In genomic region chr7:125899036-125899435, GRCm38 (mm10) we compare ENCODE assay signal across 9 mouse cellular contexts.
DNase-seq lines count a peak whose midpoint lies in the region; ATAC-seq and TF ChIP-seq lines count a peak whose summit lies in the region.
"Had no signal": no experiment of that assay in that cellular context is flagged by ENCODE, and none has a peak within 500 bp of the region (broad histone marks: within the 10 kb centered on the region; RNA-seq: fewer than 3 reads in every experiment).

No protein-coding gene starts in this region.

- H3K36me3 ChIP-seq in forebrain, postnatal 0 days (ENCODE audit: insufficient read depth), result no peaks in the 10 kb centered on the region
- H3K36me3 ChIP-seq in forebrain, embryonic 13.5 days (ENCODE audit: poor library complexity, severe bottlenecking), result no peaks in the 10 kb centered on the region

- H3K9ac ChIP-seq in forebrain, postnatal 0 days, result no peak overlapping the region
- H3K9ac ChIP-seq in forebrain, embryonic 13.5 days, result no peak overlapping the region

- H3K9me3 ChIP-seq in forebrain, postnatal 0 days (ENCODE audit: low read length), result no peaks in the 10 kb centered on the region
- no peaks in the 10 kb centered on the region for H3K9me3 ChIP-seq in forebrain, embryonic 13.5 days (replicated peaks)

- H3K27me3 ChIP-seq in forebrain, postnatal 0 days (ENCODE audit: insufficient read depth, low read length), result no peaks in the 10 kb centered on the region
- H3K27me3 ChIP-seq in forebrain, embryonic 13.5 days, result no peaks in the 10 kb centered on the region

- no peak overlapping the region for H3K27ac ChIP-seq in forebrain, postnatal 0 days (ENCODE audit: low read depth, low read length)
- H3K27ac ChIP-seq in forebrain, embryonic 13.5 days, result no peak overlapping the region

- ATAC-seq in forebrain, postnatal 0 days, result peak; percentile 23; the same call in 1 of the 2 replicates
- ATAC-seq in forebrain, embryonic 13.5 days, result no peak

- WGBS in forebrain, postnatal 0 days, result 61% methylated on average over 7 of the region's 7 CpGs
- 58% methylated on average over 7 of the region's 7 CpGs for WGBS in forebrain, embryonic 13.5 days
- WGBS in lung, adult 2 months, result 20% methylated on average over 7 of the region's 7 CpGs

- no peak for TF ChIP-seq POLR2A in lung, adult 2 months (IDR thresholded peaks at IDR 0.05; ENCODE audit: borderline replicate concordance, extremely low read depth, low read depth, low read length)

- no peaks in the 10 kb centered on the region for H3K4me1 ChIP-seq in forebrain, postnatal 0 days (ENCODE audit: insufficient read depth)
- H3K4me1 ChIP-seq in forebrain, embryonic 13.5 days, result 0 out of 2 replicates have a peak, but pooled peaks cover 7% of the 10 kb centered on the region
- 0 out of 2 replicates have a peak, but pooled peaks cover 3% of the 10 kb centered on the region for H3K4me1 ChIP-seq in lung, adult 2 months (ENCODE audit: control insufficient read depth, insufficient read depth, low read length)

- no peak for TF ChIP-seq CTCF in forebrain, postnatal 0 days (IDR thresholded peaks at IDR 0.05; ENCODE audit: low read depth)
- TF ChIP-seq CTCF in lung, adult 2 months (IDR thresholded peaks at IDR 0.05; ENCODE audit: insufficient read depth, low read length), result no peak

- no peak overlapping the region for H3K4me3 ChIP-seq in forebrain, postnatal 0 days (ENCODE audit: low read depth, low read length)
- H3K4me3 ChIP-seq in forebrain, embryonic 13.5 days, result no peak overlapping the region
- H3K4me3 ChIP-seq in lung, adult 2 months (replicated peaks; ENCODE audit: extremely low read depth, low read depth, low read length), result no peak overlapping the region
- H3K4me3 ChIP-seq: erythroblast, embryonic 14.5 days had no signal

- no peak for DNase-seq in forebrain, postnatal 0 days
- peak; percentile 55 to 73 for DNase-seq in adrenal gland, adult 18-20 months (ENCODE audit: low spot score in 2 of 2)
- DNase-seq in frontal cortex, postnatal 14 days (ENCODE audit: low spot score in 2 of 2), result peak; percentile 43 to 47
- peak; percentile 56 for DNase-seq in heart, postnatal 4 days
- peak; percentile 50 for DNase-seq in lung, adult 2 months
- DNase-seq in urinary bladder, postnatal 4 days (ENCODE audit: low spot score in 2 of 2), result peak; percentile 65 to 71
- no peak for DNase-seq in spleen, postnatal 10 days (ENCODE audit: low spot score in 2 of 2)

- H3K4me2 ChIP-seq in forebrain, postnatal 0 days (ENCODE audit: low read depth), result no peak overlapping the region
- H3K4me2 ChIP-seq in forebrain, embryonic 13.5 days, result no peak overlapping the region

Comparison
In these comparisons a context has a peak if more than half of its experiments do, and no peak if none do; other contexts are left out.
1. DNase-seq: peak in adrenal gland, adult 18-20 months (2 of 2), frontal cortex, postnatal 14 days (2 of 2), heart, postnatal 4 days (single experiment), lung, adult 2 months (single experiment) and urinary bladder, postnatal 4 days (2 of 2); none in forebrain, postnatal 0 days (single experiment) and spleen, postnatal 10 days (0 of 2).